Mouse (Mus musculus) spleen, postnatal 36 days (tissue): Measurements from ENCODE around the gene Scp2.
"Not testable (repeated sequence)": the region's sequence is repeated elsewhere in the genome, so short reads cannot be mapped to it uniquely, and the experiment has no call there.

Source experiments
- DNase-seq, 2 experiments: peaks; one replicate each; pipeline ENCODE4 v3.0.0; 2022; ENCODE audit warnings: low spot score in 2 of 2, mixed read lengths in 1 of 2

The Scp2 gene

GRCm38 (mm10) chr4:108144880-108145279 lies at the start of gene Scp2:
TSS of gene Scp2 (minus strand) at chr4:108144998.
- no peak for DNase-seq

DNA sequence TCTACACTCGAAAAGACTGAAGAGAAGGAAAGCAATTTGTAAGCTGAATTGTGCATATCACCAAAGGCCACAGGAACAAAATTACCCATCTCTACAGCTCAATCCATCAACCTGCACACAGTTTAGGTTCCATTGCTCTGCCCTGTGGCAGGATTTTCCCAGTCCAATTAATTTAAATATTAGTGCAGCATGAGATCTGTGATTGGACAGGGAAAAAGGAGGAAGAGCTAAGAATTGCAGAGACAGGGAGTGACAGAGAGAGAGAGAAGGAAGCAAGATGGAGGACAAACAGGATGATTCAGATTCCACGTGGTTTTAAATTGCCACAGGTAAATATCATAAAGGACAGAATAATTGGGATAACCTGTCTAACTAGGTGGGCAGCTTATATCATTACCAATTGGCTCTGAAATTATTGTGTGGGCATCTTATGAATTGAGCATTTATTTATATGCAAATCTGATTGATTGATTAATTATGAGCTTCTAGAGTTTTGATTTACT lies 48.1 kb upstream of the Scp2 start:
- no peak for DNase-seq

DNA sequence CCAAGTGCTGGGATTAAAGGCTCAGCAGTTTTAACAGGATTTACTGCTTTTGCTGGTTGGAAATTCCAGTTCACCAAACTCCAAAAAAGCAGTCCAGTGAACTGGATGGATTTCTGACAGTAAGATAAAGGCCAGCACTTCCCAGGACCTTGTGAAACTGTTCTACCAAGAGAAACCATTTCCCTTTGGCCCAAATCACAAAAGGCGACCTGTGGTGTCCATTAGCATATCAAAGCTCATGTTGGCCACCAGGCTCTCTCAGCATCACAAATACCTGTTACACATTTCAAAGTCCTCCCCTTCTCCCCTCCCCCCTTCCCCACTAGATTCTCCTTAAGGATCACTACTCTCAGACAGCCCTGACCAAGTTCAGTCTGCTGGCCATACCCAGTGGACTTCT lies 37.5 kb upstream of the Scp2 start:
- DNase-seq: no peak

DNA sequence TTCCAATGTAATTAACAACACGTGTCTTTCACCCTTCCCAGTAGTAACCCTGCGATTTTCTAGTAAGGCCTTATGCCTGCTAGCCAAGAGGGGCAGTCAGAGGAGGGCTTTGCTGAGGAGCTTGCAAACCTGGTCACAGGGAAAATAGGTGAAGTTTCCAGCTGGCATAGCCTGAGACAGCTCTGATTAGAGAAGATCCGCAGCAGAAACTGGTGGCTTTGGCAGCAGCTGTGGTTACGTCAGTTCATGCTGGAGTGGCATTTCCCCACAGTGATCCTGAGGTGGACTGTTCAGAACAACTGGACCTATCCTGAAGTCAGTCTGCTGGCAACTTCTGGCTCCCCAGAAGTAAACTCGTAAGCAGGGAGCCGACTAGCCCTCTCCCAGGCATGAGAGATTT lies 23.3 kb upstream of the Scp2 start:
- no peak for DNase-seq

DNA sequence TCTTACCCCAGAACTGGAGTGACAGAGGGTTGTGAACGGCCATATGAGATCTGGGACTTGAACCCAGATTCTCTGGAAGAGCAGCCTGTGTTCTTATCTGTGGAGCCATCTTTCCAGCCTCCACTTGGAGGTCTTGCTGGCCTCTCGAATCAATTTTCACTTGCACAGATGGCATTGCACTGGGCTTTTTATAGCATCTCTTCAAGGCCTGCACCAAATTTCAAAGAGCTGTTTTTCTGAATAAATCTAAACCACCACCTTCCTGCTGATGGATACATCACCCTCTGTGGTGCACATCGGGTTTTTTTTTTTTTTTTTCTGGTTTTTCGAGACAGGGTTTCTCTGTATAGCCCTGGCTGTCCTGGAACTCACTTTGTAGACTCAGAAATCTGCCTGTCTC lies 22.1 kb upstream of the Scp2 start:
- DNase-seq: no peak

DNA sequence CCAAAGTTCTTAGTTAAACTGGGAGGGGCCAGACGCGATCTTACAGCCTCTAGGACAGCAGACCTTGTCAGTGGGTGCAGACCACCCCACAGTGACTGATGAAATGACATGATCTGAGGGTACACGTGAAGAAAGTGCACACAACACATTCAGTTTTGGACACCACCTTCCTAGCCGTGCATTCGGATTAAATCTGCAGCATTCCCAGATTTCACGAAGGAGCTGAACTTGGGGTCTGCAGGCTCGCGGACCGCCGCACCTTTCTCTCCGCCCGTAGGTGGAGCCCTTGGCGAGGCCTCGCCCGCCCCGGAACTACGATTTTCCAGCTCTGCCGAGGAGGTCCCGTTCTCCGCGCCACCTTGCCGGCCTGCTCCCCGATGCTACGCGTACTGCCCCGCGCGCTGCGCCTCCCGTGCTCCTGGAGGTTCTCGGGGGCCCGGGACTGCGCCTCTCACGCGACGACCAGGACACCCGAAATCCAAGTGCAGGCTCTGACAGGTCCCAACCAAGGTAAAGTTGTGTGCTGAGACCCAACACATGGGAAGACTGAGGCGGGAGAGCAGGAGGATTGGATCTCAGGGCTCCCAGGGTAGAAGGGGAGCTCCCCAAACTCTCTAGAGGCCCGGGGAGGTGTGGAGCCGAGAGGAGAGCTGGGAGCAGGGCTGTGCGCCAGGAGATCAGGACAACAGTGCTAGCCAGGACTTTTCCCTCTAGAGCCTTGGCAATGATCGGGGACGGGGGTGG lies 20.5 kb upstream of the Scp2 start, which contains the start of gene Echdc2:
TSS of gene Echdc2 (plus strand) at position 286 of the 744 bp plus-strand sequence.
- DNase-seq: no peak

- no peak for DNase-seq
Observed at GRCm38 (mm10) chr4:108163291-108163690, 18.5 kb upstream of the Scp2 start.

GRCm38 (mm10) chr4:108161936-108162335 lies 17.1 kb upstream of the Scp2 start:
- no peak for DNase-seq

GRCm38 (mm10) chr4:108155141-108155540 lies 10.3 kb upstream of the Scp2 start:
- not testable (repeated sequence) for DNase-seq

DNA sequence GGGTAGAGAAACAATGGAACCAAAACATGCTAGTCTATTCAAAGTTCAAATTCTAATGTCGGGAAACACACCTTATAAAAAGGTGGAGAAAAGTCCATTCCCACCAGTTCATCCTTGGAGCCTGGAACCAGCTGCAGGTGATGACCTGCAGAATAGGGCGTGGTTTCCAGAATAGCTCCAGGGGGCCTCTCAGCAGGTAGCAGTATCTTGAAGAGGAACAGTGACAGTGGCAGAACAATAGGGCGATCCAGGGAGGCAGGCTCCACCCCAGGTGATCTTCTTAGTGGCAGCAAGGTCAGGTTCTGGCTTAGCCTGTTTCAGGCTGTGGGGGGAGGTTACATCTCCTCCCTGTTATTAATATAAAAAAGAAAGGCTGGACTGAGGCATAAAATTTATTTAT lies 756 bp upstream of the Scp2 start:
- DNase-seq: not testable (repeated sequence)

DNA sequence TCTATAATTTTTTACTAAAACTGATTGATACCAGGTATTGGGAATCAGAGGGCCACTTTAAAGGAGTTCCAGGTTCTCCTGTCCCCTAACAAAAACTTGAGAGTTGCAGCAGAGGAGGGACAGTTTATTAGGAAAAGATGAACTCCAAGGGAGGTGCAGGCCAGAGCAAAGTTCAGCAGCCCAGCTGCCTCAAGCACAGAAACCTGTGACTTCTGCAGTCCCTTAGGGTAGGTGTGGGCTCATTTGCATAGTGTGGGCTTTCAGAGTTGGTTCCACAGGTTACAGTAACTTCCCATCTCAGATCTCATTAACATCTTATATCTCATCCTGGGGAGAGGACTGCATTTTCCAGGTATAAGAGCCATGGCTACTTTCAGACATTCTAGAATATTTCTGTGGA lies 1.0 kb downstream of the Scp2 start:
- no peak for DNase-seq

DNA sequence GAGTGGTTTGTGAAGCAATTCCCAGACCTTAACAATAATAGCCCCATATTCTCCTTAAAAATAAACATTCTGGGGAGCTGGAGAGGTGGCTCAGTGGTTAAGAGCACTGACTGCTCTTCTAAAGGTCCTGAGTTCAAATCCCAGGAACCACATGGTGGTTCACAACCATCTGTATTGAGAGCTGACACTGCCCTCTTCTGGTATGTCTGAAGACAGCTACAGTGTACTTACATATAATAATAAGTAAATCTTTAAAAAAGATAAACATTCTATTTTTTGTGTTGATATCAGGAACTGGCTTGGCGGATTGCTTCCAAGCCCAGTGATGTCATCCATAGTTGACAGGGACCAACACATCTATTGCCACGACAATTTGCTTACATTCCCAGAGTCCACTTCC lies 1.6 kb downstream of the Scp2 start:
- not testable (repeated sequence) for DNase-seq

- DNase-seq: no peak
Observed at GRCm38 (mm10) chr4:108136938-108137337, 7.9 kb downstream of the Scp2 start.

DNA sequence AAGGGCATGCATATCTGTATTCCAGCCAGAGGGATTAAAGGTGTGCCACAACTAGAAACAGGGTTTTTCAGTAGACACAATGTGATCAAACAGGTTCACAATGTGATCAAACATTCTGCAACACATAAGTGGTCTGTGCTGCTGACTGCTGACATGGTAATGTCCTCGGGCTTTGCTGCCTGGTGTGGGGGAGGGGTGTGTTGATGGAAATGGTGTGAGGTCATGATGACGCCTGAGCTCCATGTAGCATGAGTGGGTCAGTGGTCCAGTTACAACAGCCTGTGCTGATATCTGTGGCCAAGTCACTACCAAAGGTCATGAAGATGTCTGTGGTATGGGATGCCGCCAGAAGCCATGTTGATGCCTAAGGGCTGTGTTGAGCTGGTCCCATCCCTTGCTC lies 14.3 kb downstream of the Scp2 start:
- DNase-seq: no peak

DNA sequence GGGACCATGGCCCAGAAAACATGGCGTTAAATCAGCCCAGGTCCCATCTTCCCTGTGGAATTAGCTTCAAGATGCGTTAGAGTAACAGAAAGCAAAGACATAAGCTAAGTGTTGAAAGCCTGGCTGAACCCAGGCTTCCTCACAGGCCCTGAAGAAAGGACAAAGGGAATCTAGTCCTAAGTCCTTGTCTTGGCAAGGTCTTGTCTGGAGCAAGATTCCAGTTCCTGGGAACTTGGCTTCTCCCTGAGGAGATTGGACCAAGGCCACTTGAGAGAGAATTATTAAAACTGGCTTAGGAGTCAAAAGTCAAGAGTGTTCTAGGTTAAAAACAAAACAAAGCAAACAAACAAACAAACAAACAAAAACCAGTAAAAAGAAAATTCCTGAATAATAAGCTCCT lies 16.5 kb downstream of the Scp2 start:
- DNase-seq: no peak

DNA sequence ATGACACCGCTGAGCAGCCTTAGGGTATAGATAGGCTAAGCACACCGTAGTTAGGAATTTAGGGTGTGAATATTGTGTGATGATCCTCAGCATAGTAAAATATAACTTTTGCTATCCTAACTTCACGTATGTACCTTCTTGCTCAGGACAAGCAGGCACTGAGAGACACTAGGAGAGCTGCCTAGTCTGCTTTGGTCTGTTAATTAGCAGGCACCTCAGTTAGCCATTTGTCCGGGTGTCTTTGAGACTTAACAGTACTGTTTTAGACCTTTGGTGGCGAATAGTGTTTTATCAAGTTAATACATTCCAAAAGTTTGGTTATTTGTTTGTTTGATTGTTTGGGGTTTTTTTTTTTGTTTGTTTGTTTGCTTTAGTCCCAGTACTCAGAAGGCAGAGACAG lies 17.3 kb downstream of the Scp2 start:
- no peak for DNase-seq

GRCm38 (mm10) chr4:108126260-108126659 lies 18.5 kb downstream of the Scp2 start:
- DNase-seq: no peak

DNA sequence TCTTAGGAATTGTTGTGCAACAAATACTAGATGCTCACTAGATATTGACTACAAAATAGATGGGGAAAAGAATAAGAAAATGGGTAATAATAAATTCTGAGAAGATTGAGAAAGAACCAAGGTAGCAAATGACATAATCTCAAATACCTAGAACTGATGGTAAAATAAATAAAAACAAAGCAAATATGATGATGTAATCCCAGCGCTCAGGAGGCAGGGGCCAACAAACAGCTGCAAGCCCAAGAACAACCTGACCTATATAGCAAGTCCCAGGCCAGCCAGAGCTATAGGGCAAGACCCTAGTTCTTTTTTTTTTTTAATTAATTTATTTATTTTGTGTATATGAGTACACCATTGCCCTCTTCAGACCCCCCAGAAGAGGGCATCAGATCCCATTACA lies 20.7 kb downstream of the Scp2 start:
- no peak for DNase-seq

GRCm38 (mm10) chr4:108117924-108118876 lies 26.6 kb downstream of the Scp2 start:
- DNase-seq: peak; percentile 90 to 93

DNA sequence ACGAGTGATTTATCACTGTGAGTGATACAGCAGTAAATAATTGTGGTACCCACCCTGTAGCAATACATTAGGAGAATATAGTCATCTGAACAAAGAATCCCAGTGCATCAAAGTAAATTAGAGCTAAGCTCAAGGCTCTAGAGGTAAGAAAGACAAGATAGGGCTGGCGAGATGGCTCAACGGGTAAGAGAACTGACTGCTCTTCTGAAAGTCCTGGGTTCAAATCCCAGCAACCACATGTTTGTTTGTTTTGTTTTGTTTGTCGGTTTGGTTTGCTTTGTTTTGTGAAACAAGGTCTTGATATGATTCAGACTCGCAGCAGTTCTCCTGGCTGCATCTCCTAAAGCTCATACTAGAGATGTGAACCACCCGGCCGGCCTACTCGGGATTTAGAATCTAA lies 27.3 kb downstream of the Scp2 start:
- no peak for DNase-seq

DNA sequence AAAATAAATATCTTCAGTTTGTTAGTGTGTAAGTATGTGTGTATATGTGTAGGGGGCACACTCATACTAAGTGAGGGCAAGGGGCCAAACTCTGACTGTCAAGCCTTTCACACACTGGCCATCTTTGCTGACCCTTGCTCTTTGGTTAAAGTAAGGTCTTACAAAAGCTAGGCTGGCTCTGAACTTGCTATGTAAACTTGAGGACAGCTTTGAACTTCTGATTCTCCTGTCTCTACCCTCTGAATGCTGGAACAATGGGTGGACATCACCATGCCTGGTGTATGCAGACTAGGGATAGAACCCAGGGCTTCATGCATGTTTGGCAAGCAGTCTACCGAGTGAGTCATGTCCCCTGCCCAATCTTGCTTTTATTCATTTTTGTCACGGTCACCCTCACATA lies 28.3 kb downstream of the Scp2 start:
- DNase-seq: no peak

GRCm38 (mm10) chr4:108110706-108111105 lies 34.1 kb downstream of the Scp2 start:
- no peak for DNase-seq

- no peak for DNase-seq
Observed at GRCm38 (mm10) chr4:108109728-108110127, 35.1 kb downstream of the Scp2 start.
